Mouse (Mus musculus) myocyte (in vitro differentiated cells): Measurements from ENCODE around the gene Trappc10.

Experiments used
- E2F4 ChIP-seq: IDR thresholded peaks from one replicate; pipeline ENCODE4 v1.6.1; 2011; ENCODE audit warnings: mild to moderate bottlenecking, control low read depth, moderate library complexity; ENCODE audit not compliant: insufficient read depth
- MAX ChIP-seq: IDR thresholded peaks from one replicate; pipeline ENCODE4 v1.6.1; 2011; ENCODE audit warnings: low read depth, mild to moderate bottlenecking, control low read depth
- REST ChIP-seq: IDR thresholded peaks from one replicate; pipeline ENCODE4 v1.6.1; 2011; ENCODE audit warnings: mild to moderate bottlenecking, control low read depth, moderate library complexity; ENCODE audit not compliant: insufficient read depth, insufficient read length

DNA sequence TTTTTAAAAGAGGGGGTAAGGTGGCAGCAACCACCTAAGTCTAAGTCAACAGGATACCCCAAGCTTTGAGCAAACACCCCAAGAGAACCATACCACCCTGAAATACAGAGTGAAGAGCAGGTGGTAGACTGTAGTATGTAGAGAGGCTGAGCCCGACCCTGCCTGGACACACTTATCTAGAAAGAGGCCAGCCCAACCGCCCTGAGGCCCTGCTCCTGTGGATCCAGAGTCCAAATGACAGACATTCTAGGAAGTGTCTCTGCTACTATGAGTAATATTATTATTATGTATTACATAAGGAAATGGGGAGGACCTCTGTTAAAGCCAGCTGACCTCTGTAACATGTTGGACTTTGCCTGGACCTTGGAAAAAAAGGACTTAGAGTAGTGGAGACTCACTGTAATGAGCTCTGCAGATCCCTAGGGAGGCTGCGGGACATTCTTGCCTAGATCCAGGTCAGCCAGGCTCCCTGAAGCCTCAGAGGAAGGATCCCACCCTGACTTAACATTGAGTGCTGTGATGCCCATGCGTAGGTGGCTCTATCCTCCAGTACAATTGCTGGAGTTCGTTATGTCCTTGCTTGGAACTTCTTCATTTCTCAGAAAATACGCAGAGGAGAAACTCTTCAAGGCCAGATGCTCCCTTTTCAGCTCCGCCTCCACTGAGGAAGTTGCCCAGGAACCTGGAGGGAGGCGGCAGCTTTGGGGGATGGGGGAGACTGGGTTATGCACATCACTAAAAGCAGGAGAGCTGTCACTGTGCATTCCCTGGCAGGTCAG, 100.5 kb downstream of the Trappc10 start:
- TF ChIP-seq REST: no peak
- TF ChIP-seq MAX: no peak
- TF ChIP-seq E2F4: no peak
